Mouse (Mus musculus): ENCODE data around the gene Trak1. TPM values are rescaled to one million over a fixed set of nuclear protein-coding genes. Genes with fewer than 3 reads are reported as not detected.

The Trak1 gene
- polyA plus RNA-seq, 1 experiment: 61.1 TPM

DNA sequence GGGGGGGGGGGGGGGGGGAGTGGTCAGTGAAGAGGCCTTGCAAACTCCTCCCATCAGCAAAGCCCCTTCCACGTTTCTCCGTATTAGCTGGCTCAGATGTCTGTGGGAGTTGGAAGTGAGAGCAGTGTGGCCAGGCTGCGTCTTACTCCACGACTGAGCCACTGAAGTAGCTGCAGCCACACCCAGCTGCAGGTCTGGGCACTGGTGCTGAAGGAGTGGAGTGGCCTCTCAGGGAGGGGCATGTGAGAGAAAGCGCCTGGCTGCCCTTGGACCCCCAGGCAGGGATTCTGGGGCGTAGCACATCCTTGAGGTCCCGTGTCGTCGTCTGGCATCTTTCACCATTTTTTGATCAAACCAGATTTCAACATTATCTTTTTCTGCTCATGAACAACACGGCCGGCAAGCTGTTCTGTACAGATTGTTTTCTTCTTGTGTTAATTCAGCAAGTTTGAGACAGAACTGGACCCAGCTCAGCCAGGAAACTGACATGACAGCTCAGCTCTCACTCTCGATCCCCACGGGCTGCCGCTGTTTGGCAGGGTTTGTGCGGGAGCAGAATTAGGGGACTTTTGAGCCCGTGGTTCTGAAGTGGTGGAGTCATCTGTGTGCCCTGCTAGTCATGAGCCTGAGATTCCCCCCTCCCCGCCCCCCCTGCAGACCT, 100.9 kb downstream of the Trak1 start:
- TF ChIP-seq POLR2A (IDR thresholded peaks at IDR 0.05; ENCODE audit: borderline replicate concordance, low read depth, low read length) (no peak), CTCF (IDR thresholded peaks at IDR 0.05; ENCODE audit: low read depth, low read length) (no peak)
- no peak overlapping the region for H3K4me3 ChIP-seq (ENCODE audit: insufficient read depth, low read length)
- H3K4me1 ChIP-seq (ENCODE audit: control insufficient read depth, insufficient read depth, low read length): peaks cover 24% of the 10 kb centered on the region
- no peak overlapping the region for H3K27ac ChIP-seq (ENCODE audit: insufficient read depth, low read depth, low read length)

GRCm38 (mm10) chr9:121398761-121399160, 101.5 kb downstream of the Trak1 start:
- Histone ChIP-seq H3K4me1 (ENCODE audit: control insufficient read depth, insufficient read depth, low read length) (peaks cover 24% of the 10 kb centered on the region), H3K27ac (ENCODE audit: insufficient read depth, low read depth, low read length) (no peak overlapping the region), H3K4me3 (ENCODE audit: insufficient read depth, low read length) (no peak overlapping the region)
- no peak for TF ChIP-seq POLR2A (IDR thresholded peaks at IDR 0.05; ENCODE audit: borderline replicate concordance, low read depth, low read length)
- TF ChIP-seq CTCF (IDR thresholded peaks at IDR 0.05; ENCODE audit: low read depth, low read length): no peak

GRCm38 (mm10) chr9:121400608-121401007, 103.3 kb downstream of the Trak1 start:
- H3K4me1 ChIP-seq (ENCODE audit: control insufficient read depth, insufficient read depth, low read length): peaks cover 19% of the 10 kb centered on the region
- no peak for TF ChIP-seq CTCF (IDR thresholded peaks at IDR 0.05; ENCODE audit: low read depth, low read length)
- TF ChIP-seq POLR2A (IDR thresholded peaks at IDR 0.05; ENCODE audit: borderline replicate concordance, low read depth, low read length): no peak
- H3K27ac ChIP-seq (ENCODE audit: insufficient read depth, low read depth, low read length): no peak overlapping the region
- H3K4me3 ChIP-seq (ENCODE audit: insufficient read depth, low read length): no peak overlapping the region

- Histone ChIP-seq H3K4me1 (ENCODE audit: control insufficient read depth, insufficient read depth, low read length) (peaks cover 8% of the 10 kb centered on the region), H3K27ac (ENCODE audit: insufficient read depth, low read depth, low read length) (no peak overlapping the region), H3K4me3 (ENCODE audit: insufficient read depth, low read length) (no peak overlapping the region)
- no peak for TF ChIP-seq CTCF (IDR thresholded peaks at IDR 0.05; ENCODE audit: low read depth, low read length)
- no peak for TF ChIP-seq POLR2A (IDR thresholded peaks at IDR 0.05; ENCODE audit: borderline replicate concordance, low read depth, low read length)
Observed at GRCm38 (mm10) chr9:121403157-121403671, 105.9 kb downstream of the Trak1 start.

DNA sequence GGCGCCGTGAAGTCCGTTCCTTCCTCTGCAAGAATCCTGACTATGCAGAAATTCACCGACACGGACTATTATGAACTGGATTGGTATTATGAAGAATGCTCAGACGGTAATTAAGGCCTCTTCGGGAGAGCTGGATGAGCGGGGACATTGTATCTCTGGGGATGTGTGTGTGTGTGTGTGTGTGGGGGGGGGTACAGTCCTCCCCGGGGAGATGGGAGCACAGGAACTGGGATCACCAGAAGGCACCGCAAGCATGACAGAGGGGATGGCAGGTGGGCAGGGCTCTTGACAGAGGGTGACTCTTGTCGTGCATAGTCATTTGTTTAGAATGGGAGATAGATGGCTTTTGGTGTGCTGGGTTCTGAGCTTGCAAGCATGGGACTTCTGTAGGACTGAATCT, 106.4 kb downstream of the Trak1 start:
- Histone ChIP-seq H3K27ac (ENCODE audit: insufficient read depth, low read depth, low read length) (no peak overlapping the region), H3K4me3 (ENCODE audit: insufficient read depth, low read length) (no peak overlapping the region)
- no peak for TF ChIP-seq CTCF (IDR thresholded peaks at IDR 0.05; ENCODE audit: low read depth, low read length)
- no peak for TF ChIP-seq POLR2A (IDR thresholded peaks at IDR 0.05; ENCODE audit: borderline replicate concordance, low read depth, low read length)

GRCm38 (mm10) chr9:121405088-121405681, 107.9 kb downstream of the Trak1 start:
- no peak for TF ChIP-seq CTCF (IDR thresholded peaks at IDR 0.05; ENCODE audit: low read depth, low read length)
- H3K4me1 ChIP-seq (ENCODE audit: control insufficient read depth, insufficient read depth, low read length): peaks cover 6% of the 10 kb centered on the region
- H3K4me3 ChIP-seq (ENCODE audit: insufficient read depth, low read length): no peak overlapping the region
- no peak overlapping the region for H3K27ac ChIP-seq (ENCODE audit: insufficient read depth, low read depth, low read length)

More for the DNA sequence above, 106.4 kb downstream of the Trak1 start:
- H3K4me1 ChIP-seq (ENCODE audit: control insufficient read depth, insufficient read depth, low read length): peaks cover 6% of the 10 kb centered on the region

DNA sequence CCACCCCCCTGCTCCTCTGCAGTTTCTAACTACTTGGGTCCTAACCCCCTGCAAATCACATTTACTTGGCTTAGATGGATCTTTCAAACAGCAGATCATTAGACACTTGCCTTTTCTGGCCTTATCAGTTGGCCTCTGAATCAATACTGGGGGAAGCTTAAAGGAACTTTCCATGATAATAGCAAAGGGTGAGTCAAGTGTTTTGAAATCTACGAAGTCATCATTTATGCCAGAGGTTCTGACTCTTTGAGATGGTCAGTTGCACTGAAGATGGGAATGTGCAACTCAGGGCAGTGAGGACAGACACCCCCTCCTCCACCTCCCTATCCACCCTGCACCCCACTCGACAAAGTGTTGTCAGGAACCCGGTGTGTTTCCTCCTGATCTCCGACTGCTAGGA, 108.5 kb downstream of the Trak1 start:
- no peak for TF ChIP-seq POLR2A (IDR thresholded peaks at IDR 0.05; ENCODE audit: borderline replicate concordance, low read depth, low read length)
- TF ChIP-seq CTCF (IDR thresholded peaks at IDR 0.05; ENCODE audit: low read depth, low read length): no peak
- Histone ChIP-seq H3K4me3 (ENCODE audit: insufficient read depth, low read length) (no peak overlapping the region), H3K27ac (ENCODE audit: insufficient read depth, low read depth, low read length) (no peak overlapping the region), H3K4me1 (ENCODE audit: control insufficient read depth, insufficient read depth, low read length) (peaks cover 6% of the 10 kb centered on the region)

DNA sequence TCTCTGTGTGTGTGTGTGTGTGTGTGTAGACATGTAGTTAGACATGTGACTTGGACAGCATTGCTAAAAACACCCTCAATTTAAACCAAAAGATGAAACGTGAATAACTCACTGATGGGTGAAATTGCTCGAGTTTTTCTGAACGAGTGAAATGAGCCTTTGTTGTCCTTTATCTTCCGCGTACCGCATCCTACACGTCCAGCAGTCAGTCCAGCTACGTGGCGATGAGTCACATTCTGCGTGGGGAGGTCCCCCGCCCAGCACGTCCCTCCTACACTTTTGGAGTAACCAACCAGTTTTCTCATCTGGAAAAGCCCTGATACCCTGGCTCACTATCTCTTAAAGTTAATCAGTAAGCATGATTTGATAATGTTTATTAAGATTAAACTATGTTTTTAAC, 116.9 kb downstream of the Trak1 start:
- TF ChIP-seq CTCF (IDR thresholded peaks at IDR 0.05; ENCODE audit: low read depth, low read length) (no peak), POLR2A (IDR thresholded peaks at IDR 0.05; ENCODE audit: borderline replicate concordance, low read depth, low read length) (no peak)
- H3K27ac ChIP-seq (ENCODE audit: insufficient read depth, low read depth, low read length): no peak overlapping the region
- no peak overlapping the region for H3K4me3 ChIP-seq (ENCODE audit: insufficient read depth, low read length)
- H3K4me1 ChIP-seq (ENCODE audit: control insufficient read depth, insufficient read depth, low read length): peaks cover 3% of the 10 kb centered on the region

- TF ChIP-seq POLR2A (IDR thresholded peaks at IDR 0.05; ENCODE audit: borderline replicate concordance, low read depth, low read length) (no peak), CTCF (IDR thresholded peaks at IDR 0.05; ENCODE audit: low read depth, low read length) (no peak)
- H3K4me1 ChIP-seq (ENCODE audit: control insufficient read depth, insufficient read depth, low read length): peaks cover 17% of the 10 kb centered on the region
- H3K4me3 ChIP-seq (ENCODE audit: insufficient read depth, low read length): no peak overlapping the region
- no peak overlapping the region for H3K27ac ChIP-seq (ENCODE audit: insufficient read depth, low read depth, low read length)
Observed at GRCm38 (mm10) chr9:121415626-121416241, 118.4 kb downstream of the Trak1 start.

DNA sequence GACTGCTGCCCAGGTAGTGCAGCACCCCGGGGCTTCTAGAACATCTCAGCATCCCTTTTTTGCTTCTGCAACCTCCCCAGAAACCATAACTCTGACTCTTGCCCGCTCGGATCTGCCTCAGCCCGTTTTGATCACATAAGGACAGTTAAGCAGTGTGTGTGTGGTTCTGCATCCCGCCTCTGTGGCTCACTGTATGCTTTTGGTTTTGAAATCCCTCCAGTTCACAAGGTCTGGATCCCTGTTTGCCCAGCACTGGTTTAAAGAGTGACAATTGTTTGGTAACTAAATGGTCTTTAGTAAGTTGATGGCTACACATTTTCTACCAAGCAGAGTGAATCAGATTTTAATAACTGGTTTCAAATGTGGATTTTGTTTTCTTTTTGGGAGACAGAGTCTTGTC, 119.2 kb downstream of the Trak1 start:
- H3K4me3 ChIP-seq (ENCODE audit: insufficient read depth, low read length): no peak overlapping the region
- no peak overlapping the region for H3K27ac ChIP-seq (ENCODE audit: insufficient read depth, low read depth, low read length)
- TF ChIP-seq CTCF (IDR thresholded peaks at IDR 0.05; ENCODE audit: low read depth, low read length) (no peak), POLR2A (IDR thresholded peaks at IDR 0.05; ENCODE audit: borderline replicate concordance, low read depth, low read length) (no peak)
- H3K4me1 ChIP-seq (ENCODE audit: control insufficient read depth, insufficient read depth, low read length): peaks cover 24% of the 10 kb centered on the region
